Mouse (Mus musculus): ENCODE measurements around the gene Micu1. TPM values are rescaled to one million over a fixed set of nuclear protein-coding genes. Genes with fewer than 3 reads are reported as not detected.
A peak's percentile ranks its signal among the peaks of the same experiment; 100 is the strongest.

Gene Micu1
- polyA plus RNA-seq, 1 experiment, result 76.8 TPM

DNA sequence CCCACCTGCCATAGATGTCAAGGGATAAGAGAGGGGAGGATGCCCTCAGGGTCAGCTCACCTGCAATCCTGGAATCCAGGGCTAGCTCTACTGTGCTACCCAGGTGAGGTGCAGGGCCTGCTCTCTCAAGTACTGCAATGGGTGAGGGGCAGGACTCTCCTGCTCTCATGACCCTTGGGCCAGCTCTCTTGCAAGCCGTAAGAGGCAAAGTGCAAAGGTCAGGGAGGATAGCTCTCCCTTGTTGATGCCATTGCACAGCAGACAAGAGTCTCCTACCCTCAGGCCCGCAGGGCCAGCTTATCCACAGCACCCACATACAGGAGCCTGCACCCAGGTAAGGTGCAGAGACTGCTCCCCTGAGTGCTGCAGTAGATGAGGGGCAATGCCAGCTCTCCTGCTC is 15.2 kb upstream of the Micu1 start:
- 78% methylated on average over 2 of the region's 2 CpGs for WGBS
- no peak for DNase-seq
- no peak for TF ChIP-seq CTCF (IDR thresholded peaks at IDR 0.05; ENCODE audit: insufficient read depth, low read length)
- Histone ChIP-seq H3K4me1 (ENCODE audit: control insufficient read depth, insufficient read depth, low read length) (no peaks in the 10 kb centered on the region), H3K4me3 (replicated peaks; ENCODE audit: extremely low read depth, low read depth, low read length) (no peak overlapping the region)

DNA sequence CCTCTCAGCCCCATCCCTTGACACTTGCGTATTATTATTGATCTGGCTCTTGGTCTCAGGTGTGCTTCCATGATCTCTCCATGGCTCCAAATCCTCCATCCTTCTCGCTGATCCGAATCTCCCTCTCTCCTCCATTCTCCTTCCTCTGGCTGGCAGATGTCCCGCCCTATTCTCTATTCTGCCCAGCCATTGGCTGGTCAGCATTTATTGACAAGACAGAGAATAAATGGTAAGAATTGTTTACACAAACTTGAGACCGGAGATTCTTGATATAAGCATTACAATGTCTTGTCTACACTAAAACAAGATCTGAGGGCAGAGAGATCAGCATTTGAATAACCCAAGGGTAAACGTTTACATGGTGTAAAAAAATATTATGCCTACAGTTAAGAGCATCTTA is 12.4 kb upstream of the Micu1 start:
- H3K4me3 ChIP-seq (replicated peaks; ENCODE audit: extremely low read depth, low read depth, low read length), result no peak overlapping the region
- DNase-seq, result no peak
- no peaks in the 10 kb centered on the region for H3K4me1 ChIP-seq (ENCODE audit: control insufficient read depth, insufficient read depth, low read length)
- 52% methylated on average over 6 of the region's 6 CpGs for WGBS
- TF ChIP-seq POLR2A (IDR thresholded peaks at IDR 0.05; ENCODE audit: borderline replicate concordance, extremely low read depth, low read depth, low read length), result no peak
- TF ChIP-seq CTCF (IDR thresholded peaks at IDR 0.05; ENCODE audit: insufficient read depth, low read length), result no peak

DNA sequence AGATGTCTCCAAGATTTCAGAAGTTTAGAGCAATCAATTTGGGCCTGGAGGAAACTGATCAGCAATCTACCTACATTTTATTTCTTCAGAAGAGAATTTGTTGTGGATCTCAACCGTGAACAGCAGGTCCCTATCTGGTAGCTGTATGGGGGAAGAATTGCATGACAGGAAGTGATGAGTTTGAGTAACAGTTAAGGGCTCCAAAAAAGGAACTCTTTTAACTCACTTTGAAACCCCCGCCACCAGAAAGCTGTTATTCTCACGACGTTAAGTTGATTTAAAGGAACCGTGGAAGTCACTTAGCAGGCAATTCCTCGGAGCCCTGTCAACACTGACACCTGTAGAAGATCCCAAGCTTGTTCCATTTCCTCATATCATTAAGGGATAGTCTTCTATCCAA is 9.8 kb upstream of the Micu1 start:
- no peak for TF ChIP-seq POLR2A (IDR thresholded peaks at IDR 0.05; ENCODE audit: borderline replicate concordance, extremely low read depth, low read depth, low read length)
- no peak for TF ChIP-seq CTCF (IDR thresholded peaks at IDR 0.05; ENCODE audit: insufficient read depth, low read length)
- Histone ChIP-seq H3K4me3 (replicated peaks; ENCODE audit: extremely low read depth, low read depth, low read length) (no peak overlapping the region), H3K4me1 (ENCODE audit: control insufficient read depth, insufficient read depth, low read length) (no peaks in the 10 kb centered on the region)
- DNase-seq, result no peak
- WGBS, result 52% methylated on average over 6 of the region's 6 CpGs

DNA sequence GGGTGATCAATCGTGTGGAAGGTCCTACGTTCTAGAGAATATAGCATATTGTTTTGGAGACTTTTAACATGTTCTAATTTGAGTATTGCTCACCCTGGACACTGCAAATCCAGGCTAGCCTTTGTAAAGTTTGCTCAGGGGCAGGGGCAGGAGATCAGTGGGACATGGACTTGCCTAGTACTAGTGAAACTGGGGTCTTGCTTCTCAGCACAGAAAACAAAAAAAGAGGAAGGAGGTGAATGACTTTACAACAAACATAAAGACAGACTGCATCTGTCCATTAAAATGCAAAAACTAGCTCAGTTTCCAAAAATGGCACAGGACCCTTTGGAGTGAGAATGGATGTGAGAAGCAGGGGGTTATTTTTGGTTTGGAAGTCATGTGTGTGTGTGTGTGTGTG is 8.2 kb upstream of the Micu1 start:
- no peak overlapping the region for H3K4me3 ChIP-seq (replicated peaks; ENCODE audit: extremely low read depth, low read depth, low read length)
- 76% methylated on average over 2 of the region's 2 CpGs for WGBS
- TF ChIP-seq POLR2A (IDR thresholded peaks at IDR 0.05; ENCODE audit: borderline replicate concordance, extremely low read depth, low read depth, low read length) (no peak), CTCF (IDR thresholded peaks at IDR 0.05; ENCODE audit: insufficient read depth, low read length) (no peak)
- DNase-seq, result no peak
- H3K4me1 ChIP-seq (ENCODE audit: control insufficient read depth, insufficient read depth, low read length), result no peaks in the 10 kb centered on the region

DNA sequence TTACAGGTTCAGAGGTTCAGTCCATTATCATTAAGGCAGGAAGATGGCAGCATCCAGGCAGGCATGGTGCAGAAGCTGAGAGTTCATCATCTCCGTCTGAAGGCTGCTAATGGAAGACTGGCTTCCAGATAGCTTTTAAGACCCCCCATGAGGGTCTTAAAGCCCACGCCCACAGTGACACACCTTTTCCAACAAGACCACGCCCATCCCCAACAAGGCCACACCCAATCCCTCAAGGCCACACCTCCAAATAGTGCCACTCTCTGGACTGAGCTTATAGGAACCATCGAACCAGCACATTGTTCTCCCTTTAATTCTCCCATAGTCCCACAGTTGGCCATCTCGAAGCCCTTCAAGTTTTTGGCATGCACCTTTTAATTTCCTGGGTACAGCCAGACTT is 2.8 kb upstream of the Micu1 start:
- 78% methylated on average over 5 of the region's 5 CpGs for WGBS
- DNase-seq, result no peak
- Histone ChIP-seq H3K4me1 (ENCODE audit: control insufficient read depth, insufficient read depth, low read length) (0 out of 2 replicates have a peak, but pooled peaks cover 3% of the 10 kb centered on the region), H3K4me3 (replicated peaks; ENCODE audit: extremely low read depth, low read depth, low read length) (no peak overlapping the region)
- TF ChIP-seq CTCF (IDR thresholded peaks at IDR 0.05; ENCODE audit: insufficient read depth, low read length) (no peak), POLR2A (IDR thresholded peaks at IDR 0.05; ENCODE audit: borderline replicate concordance, extremely low read depth, low read depth, low read length) (no peak)

DNA sequence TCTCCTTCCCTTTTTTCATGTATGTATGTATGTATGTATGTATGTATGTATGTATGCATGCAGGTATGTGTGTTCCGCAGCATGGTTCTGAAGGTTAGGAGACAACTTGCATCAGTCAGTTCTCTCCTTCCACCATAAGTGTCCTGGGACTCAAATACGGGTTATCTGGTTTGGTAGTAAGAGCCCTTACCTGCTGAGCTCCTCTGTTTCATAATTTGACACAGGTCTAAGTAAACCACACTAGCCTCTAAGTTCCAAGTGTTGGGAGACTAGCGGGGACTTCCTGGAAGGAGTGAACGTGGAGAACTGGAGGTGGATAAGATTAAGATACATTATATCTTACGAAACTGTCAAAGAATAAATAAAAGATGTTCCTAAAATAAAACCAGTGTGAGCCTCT is 472 bp upstream of the Micu1 start:
- Histone ChIP-seq H3K4me3 (replicated peaks; ENCODE audit: extremely low read depth, low read depth, low read length) (no peak overlapping the region), H3K4me1 (ENCODE audit: control insufficient read depth, insufficient read depth, low read length) (0 out of 2 replicates have a peak, but pooled peaks cover 3% of the 10 kb centered on the region)
- no peak for DNase-seq
- TF ChIP-seq POLR2A (IDR thresholded peaks at IDR 0.05; ENCODE audit: borderline replicate concordance, extremely low read depth, low read depth, low read length) (no peak), CTCF (IDR thresholded peaks at IDR 0.05; ENCODE audit: insufficient read depth, low read length) (no peak)
- WGBS, result 38% methylated on average over 5 of the region's 5 CpGs

DNA sequence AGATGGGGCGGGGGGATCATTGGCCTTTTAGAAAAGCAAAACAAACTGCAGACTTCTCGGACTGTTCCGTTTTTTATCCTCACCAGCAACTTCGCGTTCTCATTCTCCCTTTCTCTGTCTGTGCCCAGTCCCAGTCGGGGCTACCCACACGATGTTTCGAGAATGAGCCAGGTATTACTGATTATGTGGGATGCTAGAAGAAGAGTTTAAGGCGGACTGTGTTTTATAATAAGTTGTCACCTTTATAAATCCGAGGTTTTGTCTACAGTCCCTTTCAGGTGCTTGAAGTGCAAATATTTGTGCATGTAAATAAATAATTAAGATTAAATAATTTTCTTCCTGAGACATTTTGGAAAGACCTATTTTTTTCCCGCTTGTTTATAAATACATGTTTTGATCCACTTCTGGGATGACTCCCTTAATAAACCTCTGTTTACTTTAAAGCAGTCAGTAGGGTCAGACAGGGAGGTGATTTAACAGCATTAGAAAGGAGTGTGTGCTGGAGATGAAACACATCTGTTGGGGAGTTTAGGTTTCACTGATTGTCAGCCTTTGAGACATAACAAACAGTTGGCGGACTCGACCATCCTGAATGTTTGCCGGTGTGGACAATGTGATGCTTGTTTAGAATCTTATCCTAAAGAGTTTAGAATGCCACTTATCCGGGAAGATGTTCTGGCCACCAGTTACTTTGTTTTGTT is 933 bp downstream of the Micu1 start:
- DNase-seq, result no peak
- Histone ChIP-seq H3K4me1 (ENCODE audit: control insufficient read depth, insufficient read depth, low read length) (0 out of 2 replicates have a peak, but pooled peaks cover 3% of the 10 kb centered on the region), H3K4me3 (replicated peaks; ENCODE audit: extremely low read depth, low read depth, low read length) (peak overlapping the region; percentile 81)
- 6% methylated on average over 15 of the region's 15 CpGs for WGBS
- TF ChIP-seq CTCF (IDR thresholded peaks at IDR 0.05; ENCODE audit: insufficient read depth, low read length) (no peak), POLR2A (IDR thresholded peaks at IDR 0.05; ENCODE audit: borderline replicate concordance, extremely low read depth, low read depth, low read length) (no peak)

DNA sequence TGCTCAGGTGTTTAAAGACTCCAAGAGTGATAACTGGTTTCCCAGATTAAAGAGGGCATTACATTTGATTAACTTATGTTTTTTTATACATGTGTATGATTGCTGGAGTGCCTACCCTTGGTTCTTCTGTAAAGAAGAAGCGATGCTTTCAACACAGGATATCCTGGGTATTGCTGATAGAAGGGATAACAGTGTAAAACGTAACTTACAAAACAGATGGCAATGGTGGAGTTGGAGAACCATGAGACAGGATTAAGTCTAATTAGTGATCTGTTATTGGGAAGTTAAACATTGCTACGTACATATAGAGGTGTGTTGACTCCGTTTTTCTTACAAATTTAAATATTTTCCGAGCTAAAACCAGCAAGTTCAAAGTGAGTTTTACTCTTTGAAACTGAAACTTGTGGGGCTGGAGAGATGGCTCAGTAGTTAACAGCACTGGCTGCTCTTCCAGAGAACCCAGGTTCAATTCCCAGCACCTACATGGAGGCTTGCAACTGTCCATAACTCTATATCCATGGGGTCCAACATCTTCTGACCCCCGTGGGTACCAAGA is 4.8 kb downstream of the Micu1 start:
- TF ChIP-seq CTCF (IDR thresholded peaks at IDR 0.05; ENCODE audit: insufficient read depth, low read length) (no peak), POLR2A (IDR thresholded peaks at IDR 0.05; ENCODE audit: borderline replicate concordance, extremely low read depth, low read depth, low read length) (no peak)
- 75% methylated on average over 6 of the region's 6 CpGs for WGBS
- Histone ChIP-seq H3K4me1 (ENCODE audit: control insufficient read depth, insufficient read depth, low read length) (0 out of 2 replicates have a peak, but pooled peaks cover 3% of the 10 kb centered on the region), H3K4me3 (replicated peaks; ENCODE audit: extremely low read depth, low read depth, low read length) (no peak overlapping the region)
- no peak for DNase-seq

DNA sequence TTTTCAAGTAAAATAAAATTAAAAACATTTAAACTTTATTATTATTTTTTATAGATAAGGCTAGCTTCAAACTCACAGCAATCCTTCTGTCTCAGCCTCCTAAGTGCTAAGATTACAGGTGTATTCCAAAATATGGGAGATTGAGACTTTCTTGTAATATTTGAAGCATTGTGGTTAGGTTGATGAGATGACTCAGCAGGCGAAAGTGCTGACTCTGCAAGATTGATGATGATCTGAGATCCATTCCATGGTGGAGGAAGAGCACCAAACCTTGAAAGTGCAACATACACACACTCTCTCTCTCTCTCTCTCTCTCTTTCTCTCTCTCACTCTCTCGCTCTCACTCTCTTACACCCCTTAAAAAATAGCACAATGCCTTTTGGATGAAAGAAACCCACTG is 5.3 kb downstream of the Micu1 start:
- no peak for TF ChIP-seq CTCF (IDR thresholded peaks at IDR 0.05; ENCODE audit: insufficient read depth, low read length)
- no peak for TF ChIP-seq POLR2A (IDR thresholded peaks at IDR 0.05; ENCODE audit: borderline replicate concordance, extremely low read depth, low read depth, low read length)
- 91% methylated on average over 2 of the region's 2 CpGs for WGBS

DNA sequence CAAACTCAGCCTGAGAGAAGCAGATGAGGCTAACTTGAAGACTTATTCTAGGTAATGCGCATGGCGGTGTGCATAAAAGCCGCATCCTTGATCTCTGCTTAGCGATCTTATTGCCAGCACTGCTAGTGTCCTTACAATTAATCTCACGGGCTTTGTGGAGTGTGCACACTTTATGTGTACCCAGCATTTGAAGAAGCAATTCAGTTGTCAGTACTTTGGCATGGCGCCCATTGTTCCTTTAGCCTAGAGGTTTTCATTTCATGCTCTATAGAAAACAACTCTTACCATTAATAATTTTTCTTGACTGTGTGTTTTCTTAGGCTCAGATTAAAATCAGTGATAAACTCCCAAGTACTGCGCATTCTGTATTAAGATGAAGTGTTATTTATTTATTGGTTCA is 7.0 kb downstream of the Micu1 start:
- no peaks in the 10 kb centered on the region for H3K4me1 ChIP-seq (ENCODE audit: control insufficient read depth, insufficient read depth, low read length)
- TF ChIP-seq POLR2A (IDR thresholded peaks at IDR 0.05; ENCODE audit: borderline replicate concordance, extremely low read depth, low read depth, low read length), result no peak
- TF ChIP-seq CTCF (IDR thresholded peaks at IDR 0.05; ENCODE audit: insufficient read depth, low read length), result no peak
- 76% methylated on average over 7 of the region's 7 CpGs for WGBS
- H3K4me3 ChIP-seq (replicated peaks; ENCODE audit: extremely low read depth, low read depth, low read length), result no peak overlapping the region
- DNase-seq, result no peak

More for the DNA sequence above, 5.3 kb downstream of the Micu1 start:
- no peak for DNase-seq
- Histone ChIP-seq H3K4me1 (ENCODE audit: control insufficient read depth, insufficient read depth, low read length) (0 out of 2 replicates have a peak, but pooled peaks cover 3% of the 10 kb centered on the region), H3K4me3 (replicated peaks; ENCODE audit: extremely low read depth, low read depth, low read length) (no peak overlapping the region)
